Mouse (Mus musculus): ENCODE measurements around the gene Alkbh6. TPM values are rescaled to one million over a fixed set of nuclear protein-coding genes. Genes with fewer than 3 reads are reported as not detected.
A peak's percentile ranks its signal among the peaks of the same experiment; 100 is the strongest.

Alkbh6 gene
- total and polyA plus RNA-seq, 2 experiments from 2014 or later, result 74.1 to 117 TPM

GRCm38 (mm10) chr7:30327140-30327539, 18.6 kb downstream of the Alkbh6 start:
- Histone ChIP-seq H3K4me2 (ENCODE audit: low read depth) (no peak overlapping the region), H3K27ac (ENCODE audit: low read depth, low read length) (no peak overlapping the region), H3K4me1 (ENCODE audit: insufficient read depth) (peaks cover 3% of the 10 kb centered on the region), H3K27me3 (ENCODE audit: insufficient read depth, low read length) (no peaks in the 10 kb centered on the region), H3K4me3 (ENCODE audit: low read depth, low read length) (no peak overlapping the region), H3K9ac (no peak overlapping the region), H3K9me3 (ENCODE audit: low read length) (no peaks in the 10 kb centered on the region), H3K36me3 (ENCODE audit: insufficient read depth) (no peaks in the 10 kb centered on the region)
- ATAC-seq, result no peak
- DNase-seq, result no peak
- WGBS, result 55% methylated on average over 15 of the region's 15 CpGs
- TF ChIP-seq CTCF (IDR thresholded peaks at IDR 0.05; ENCODE audit: low read depth), result no peak

- Histone ChIP-seq H3K27ac (ENCODE audit: low read depth, low read length) (no peak overlapping the region), H3K27me3 (ENCODE audit: insufficient read depth, low read length) (no peaks in the 10 kb centered on the region), H3K9ac (no peak overlapping the region), H3K9me3 (ENCODE audit: low read length) (no peaks in the 10 kb centered on the region), H3K36me3 (ENCODE audit: insufficient read depth) (no peaks in the 10 kb centered on the region), H3K4me3 (ENCODE audit: low read depth, low read length) (no peak overlapping the region), H3K4me2 (ENCODE audit: low read depth) (no peak overlapping the region), H3K4me1 (ENCODE audit: insufficient read depth) (peaks cover 3% of the 10 kb centered on the region; the same call in 1 of the 2 replicates)
- WGBS, result 53% methylated on average over 10 of the region's 10 CpGs
- ATAC-seq (no peak), DNase-seq (no peak)
- TF ChIP-seq CTCF (IDR thresholded peaks at IDR 0.05; ENCODE audit: low read depth), result no peak
Measured at GRCm38 (mm10) chr7:30328379-30328778, 19.9 kb downstream of the Alkbh6 start.

GRCm38 (mm10) chr7:30331887-30332286, 23.4 kb downstream of the Alkbh6 start:
- TF ChIP-seq CTCF (IDR thresholded peaks at IDR 0.05; ENCODE audit: low read depth), result peak; percentile 92
- peaks cover 7% of the 10 kb centered on the region for H3K4me1 ChIP-seq (ENCODE audit: insufficient read depth)
- ATAC-seq (peak; percentile 96), DNase-seq (peak; percentile 96)
- peak overlapping the region; percentile 40 for H3K4me2 ChIP-seq (ENCODE audit: low read depth)
- peak overlapping the region; percentile 23 for H3K4me3 ChIP-seq (ENCODE audit: low read depth, low read length)
- H3K9ac ChIP-seq, result peak overlapping the region; percentile 25; the same call in 1 of the 2 replicates
- no peaks in the 10 kb centered on the region for H3K36me3 ChIP-seq (ENCODE audit: insufficient read depth)
- H3K27me3 ChIP-seq (ENCODE audit: insufficient read depth, low read length), result no peaks in the 10 kb centered on the region
- 3% methylated on average over 13 of the region's 13 CpGs for WGBS
- peak overlapping the region; percentile 54; the same call in 1 of the 2 replicates for H3K27ac ChIP-seq (ENCODE audit: low read depth, low read length)
- no peaks in the 10 kb centered on the region for H3K9me3 ChIP-seq (ENCODE audit: low read length)

- Histone ChIP-seq H3K27me3 (ENCODE audit: insufficient read depth, low read length) (no peaks in the 10 kb centered on the region), H3K4me2 (ENCODE audit: low read depth) (peak overlapping the region; percentile 40; the same call in 1 of the 2 replicates), H3K9me3 (ENCODE audit: low read length) (no peaks in the 10 kb centered on the region), H3K4me3 (ENCODE audit: low read depth, low read length) (no peak overlapping the region; the same call in 1 of the 2 replicates), H3K27ac (ENCODE audit: low read depth, low read length) (no peak overlapping the region), H3K9ac (no peak overlapping the region), H3K36me3 (ENCODE audit: insufficient read depth) (no peaks in the 10 kb centered on the region), H3K4me1 (ENCODE audit: insufficient read depth) (peaks cover 7% of the 10 kb centered on the region)
- no peak for TF ChIP-seq CTCF (IDR thresholded peaks at IDR 0.05; ENCODE audit: low read depth)
- no peak for ATAC-seq
- no peak for DNase-seq
- WGBS, result 61% methylated on average over 18 of the region's 18 CpGs
Measured at GRCm38 (mm10) chr7:30332622-30333259, 24.2 kb downstream of the Alkbh6 start.

GRCm38 (mm10) chr7:30333436-30333835, 24.9 kb downstream of the Alkbh6 start:
- Histone ChIP-seq H3K9ac (no peak overlapping the region), H3K4me2 (ENCODE audit: low read depth) (no peak overlapping the region), H3K9me3 (ENCODE audit: low read length) (no peaks in the 10 kb centered on the region), H3K4me1 (ENCODE audit: insufficient read depth) (peaks cover 7% of the 10 kb centered on the region), H3K27ac (ENCODE audit: low read depth, low read length) (0 out of 2 replicates have a peak overlapping the region, but pooled peaks have one; percentile 1), H3K36me3 (ENCODE audit: insufficient read depth) (no peaks in the 10 kb centered on the region), H3K4me3 (ENCODE audit: low read depth, low read length) (no peak overlapping the region), H3K27me3 (ENCODE audit: insufficient read depth, low read length) (no peaks in the 10 kb centered on the region)
- TF ChIP-seq CTCF (IDR thresholded peaks at IDR 0.05; ENCODE audit: low read depth), result no peak
- peak; percentile 77 for DNase-seq
- no peak for ATAC-seq
- WGBS, result 11% methylated on average over 4 of the region's 4 CpGs

- DNase-seq, result no peak
- no peak for TF ChIP-seq CTCF (IDR thresholded peaks at IDR 0.05; ENCODE audit: low read depth)
- Histone ChIP-seq H3K4me1 (ENCODE audit: insufficient read depth) (peaks cover 7% of the 10 kb centered on the region), H3K9ac (no peak overlapping the region), H3K36me3 (ENCODE audit: insufficient read depth) (no peaks in the 10 kb centered on the region), H3K4me3 (ENCODE audit: low read depth, low read length) (no peak overlapping the region), H3K27me3 (ENCODE audit: insufficient read depth, low read length) (no peaks in the 10 kb centered on the region), H3K4me2 (ENCODE audit: low read depth) (no peak overlapping the region), H3K27ac (ENCODE audit: low read depth, low read length) (no peak overlapping the region), H3K9me3 (ENCODE audit: low read length) (no peaks in the 10 kb centered on the region)
- ATAC-seq, result no peak
- WGBS, result 58% methylated on average over 5 of the region's 5 CpGs
Measured at GRCm38 (mm10) chr7:30334563-30334962, 26.0 kb downstream of the Alkbh6 start.

GRCm38 (mm10) chr7:30335688-30336087, 27.2 kb downstream of the Alkbh6 start:
- DNase-seq, result peak; percentile 59
- H3K4me3 ChIP-seq (ENCODE audit: low read depth, low read length), result no peak overlapping the region
- H3K9me3 ChIP-seq (ENCODE audit: low read length), result no peaks in the 10 kb centered on the region
- TF ChIP-seq CTCF (IDR thresholded peaks at IDR 0.05; ENCODE audit: low read depth), result no peak
- H3K9ac ChIP-seq, result no peak overlapping the region
- no peaks in the 10 kb centered on the region for H3K36me3 ChIP-seq (ENCODE audit: insufficient read depth)
- no peak overlapping the region for H3K27ac ChIP-seq (ENCODE audit: low read depth, low read length)
- H3K4me2 ChIP-seq (ENCODE audit: low read depth), result no peak overlapping the region
- WGBS, result 47% methylated on average over 6 of the region's 6 CpGs
- no peaks in the 10 kb centered on the region for H3K27me3 ChIP-seq (ENCODE audit: insufficient read depth, low read length)
- peaks cover 7% of the 10 kb centered on the region for H3K4me1 ChIP-seq (ENCODE audit: insufficient read depth)
- ATAC-seq, result no peak

Data from forebrain, postnatal 0 days (tissue).